Mouse (Mus musculus): ENCODE measurements around the gene Tpd52l1. TPM values are rescaled to one million over a fixed set of nuclear protein-coding genes. Genes with fewer than 3 reads are reported as not detected.
A peak's percentile ranks its signal among the peaks of the same experiment; 100 is the strongest.

Gene Tpd52l1
- total RNA-seq, 2 experiments from 2014 or later: 0.25 TPM; not detected in 1

GRCm38 (mm10) chr10:31351056-31351455 lies 94.7 kb downstream of the Tpd52l1 start:
- ATAC-seq (replicated peaks; ENCODE audit: poor library complexity): no peak

GRCm38 (mm10) chr10:31346401-31346800 lies 99.4 kb downstream of the Tpd52l1 start:
- no peak for ATAC-seq (replicated peaks; ENCODE audit: poor library complexity)

GRCm38 (mm10) chr10:31336432-31336831 lies 109.3 kb downstream of the Tpd52l1 start:
- no peak; the same call in 1 of the 2 replicates for ATAC-seq (replicated peaks; ENCODE audit: poor library complexity)

- peak; percentile 49; the same call in 1 of the 2 replicates for ATAC-seq (replicated peaks; ENCODE audit: poor library complexity)
These were observed 114.5 kb downstream of the Tpd52l1 start for GRCm38 (mm10) chr10:31331225-31331775.

GRCm38 (mm10) chr10:31330286-31330962 lies 115.3 kb downstream of the Tpd52l1 start:
- peak; percentile 90 for ATAC-seq (replicated peaks; ENCODE audit: poor library complexity)

- ATAC-seq (replicated peaks; ENCODE audit: poor library complexity): 0 out of 2 replicates have a peak, but pooled peaks have one; percentile 17
These were observed 116.3 kb downstream of the Tpd52l1 start for GRCm38 (mm10) chr10:31329436-31329835.

- no peak for ATAC-seq (replicated peaks; ENCODE audit: poor library complexity)
These were observed 127.3 kb downstream of the Tpd52l1 start for GRCm38 (mm10) chr10:31318491-31318890.

- ATAC-seq (replicated peaks; ENCODE audit: poor library complexity): peak; percentile 84
These were observed 132.6 kb downstream of the Tpd52l1 start, which contains the start of gene Hddc2 for GRCm38 (mm10) chr10:31312865-31313848. Gene Hddc2, plus strand, starts transcription at chr10:31313383.

- 0 out of 2 replicates have a peak, but pooled peaks have one; percentile 14 for ATAC-seq (replicated peaks; ENCODE audit: poor library complexity)
These were observed 138.6 kb downstream of the Tpd52l1 start for GRCm38 (mm10) chr10:31307024-31307598.

GRCm38 (mm10) chr10:31303446-31303845 lies 142.3 kb downstream of the Tpd52l1 start:
- ATAC-seq (replicated peaks; ENCODE audit: poor library complexity): no peak

- ATAC-seq (replicated peaks; ENCODE audit: poor library complexity): no peak
These were observed 145.5 kb downstream of the Tpd52l1 start for GRCm38 (mm10) chr10:31300292-31300691.

- peak; percentile 97 for ATAC-seq (replicated peaks; ENCODE audit: poor library complexity)
These were observed 146.7 kb downstream of the Tpd52l1 start for GRCm38 (mm10) chr10:31298921-31299574.

GRCm38 (mm10) chr10:31298263-31298662 lies 147.5 kb downstream of the Tpd52l1 start:
- no peak for ATAC-seq (replicated peaks; ENCODE audit: poor library complexity)

- ATAC-seq (replicated peaks; ENCODE audit: poor library complexity): no peak
These were observed 148.7 kb downstream of the Tpd52l1 start for GRCm38 (mm10) chr10:31297106-31297505.

GRCm38 (mm10) chr10:31296458-31296857 lies 149.3 kb downstream of the Tpd52l1 start:
- no peak for ATAC-seq (replicated peaks; ENCODE audit: poor library complexity)

GRCm38 (mm10) chr10:31295705-31296104 lies 150.1 kb downstream of the Tpd52l1 start:
- no peak for ATAC-seq (replicated peaks; ENCODE audit: poor library complexity)

GRCm38 (mm10) chr10:31288697-31289390 lies 156.9 kb downstream of the Tpd52l1 start:
- no peak for ATAC-seq (replicated peaks; ENCODE audit: poor library complexity)

- ATAC-seq (replicated peaks; ENCODE audit: poor library complexity): no peak
These were observed 158.0 kb downstream of the Tpd52l1 start for GRCm38 (mm10) chr10:31287787-31288186.
